Mouse (Mus musculus): ENCODE data around the gene Zswim5. TPM values are rescaled to one million over a fixed set of nuclear protein-coding genes. Genes with fewer than 3 reads are reported as not detected.
A peak's percentile ranks its signal among the peaks of the same experiment; 100 is the strongest.

Gene Zswim5
- polyA plus RNA-seq, 1 experiment from 2014 or later: 9.5 TPM

GRCm38 (mm10) chr4:116928006-116928651 is 51.0 kb downstream of the Zswim5 start:
- 35% methylated on average over 4 of the region's 4 CpGs for WGBS
- H3K4me2 ChIP-seq (replicated peaks): no peak overlapping the region
- H3K9ac ChIP-seq (replicated peaks): no peak overlapping the region
- ATAC-seq (replicated peaks): no peak
- H3K27me3 ChIP-seq: no peaks in the 10 kb centered on the region
- no peak overlapping the region for H3K27ac ChIP-seq (replicated peaks)
- H3K4me3 ChIP-seq: no peak overlapping the region
- H3K4me1 ChIP-seq: 0 out of 2 replicates have a peak, but pooled peaks cover 8% of the 10 kb centered on the region
- H3K36me3 ChIP-seq: no peaks in the 10 kb centered on the region
- no peaks in the 10 kb centered on the region for H3K9me3 ChIP-seq

GRCm38 (mm10) chr4:116939585-116939984 is 62.4 kb downstream of the Zswim5 start:
- Histone ChIP-seq H3K4me3 (no peak overlapping the region), H3K4me1 (peaks cover 22% of the 10 kb centered on the region), H3K9me3 (no peaks in the 10 kb centered on the region), H3K27ac (replicated peaks) (no peak overlapping the region), H3K36me3 (no peaks in the 10 kb centered on the region), H3K4me2 (replicated peaks) (no peak overlapping the region), H3K9ac (replicated peaks) (no peak overlapping the region), H3K27me3 (no peaks in the 10 kb centered on the region)
- ATAC-seq (replicated peaks): no peak
- 17% methylated on average over 4 of the region's 4 CpGs for WGBS

- no peak overlapping the region for H3K9ac ChIP-seq (replicated peaks)
- H3K4me2 ChIP-seq (replicated peaks): no peak overlapping the region
- WGBS: 43% methylated on average over 2 of the region's 2 CpGs
- peak overlapping the region; percentile 48; the same call in 1 of the 2 replicates for H3K27ac ChIP-seq (replicated peaks)
- H3K4me3 ChIP-seq: no peak overlapping the region
- ATAC-seq (replicated peaks): no peak
- no peaks in the 10 kb centered on the region for H3K9me3 ChIP-seq
- no peaks in the 10 kb centered on the region for H3K27me3 ChIP-seq
- peaks cover 28% of the 10 kb centered on the region for H3K4me1 ChIP-seq
- H3K36me3 ChIP-seq: no peaks in the 10 kb centered on the region
These were observed 65.5 kb downstream of the Zswim5 start for GRCm38 (mm10) chr4:116942695-116943094.

- H3K4me3 ChIP-seq: no peak overlapping the region
- H3K9ac ChIP-seq (replicated peaks): no peak overlapping the region
- H3K36me3 ChIP-seq: no peaks in the 10 kb centered on the region
- no peaks in the 10 kb centered on the region for H3K27me3 ChIP-seq
- H3K9me3 ChIP-seq: no peaks in the 10 kb centered on the region
- H3K4me1 ChIP-seq: peaks cover 28% of the 10 kb centered on the region
- WGBS: 4% methylated on average over 5 of the region's 5 CpGs
- H3K4me2 ChIP-seq (replicated peaks): no peak overlapping the region
- peak overlapping the region; percentile 59 for H3K27ac ChIP-seq (replicated peaks)
- ATAC-seq (replicated peaks): no peak
These were observed 66.9 kb downstream of the Zswim5 start for GRCm38 (mm10) chr4:116944055-116944454.

- Histone ChIP-seq H3K9me3 (no peaks in the 10 kb centered on the region), H3K4me2 (replicated peaks) (no peak overlapping the region), H3K9ac (replicated peaks) (no peak overlapping the region), H3K36me3 (0 out of 2 replicates have a peak, but pooled peaks cover 2% of the 10 kb centered on the region), H3K4me3 (no peak overlapping the region), H3K4me1 (no peaks in the 10 kb centered on the region), H3K27me3 (no peaks in the 10 kb centered on the region), H3K27ac (replicated peaks) (no peak overlapping the region)
- ATAC-seq (replicated peaks): no peak
- 55% methylated on average over 1 of the region's 1 CpGs for WGBS
These were observed 74.5 kb downstream of the Zswim5 start for GRCm38 (mm10) chr4:116951642-116952041.

GRCm38 (mm10) chr4:116954951-116955350 is 77.8 kb downstream of the Zswim5 start:
- Histone ChIP-seq H3K9me3 (no peaks in the 10 kb centered on the region), H3K4me2 (replicated peaks) (no peak overlapping the region), H3K9ac (replicated peaks) (no peak overlapping the region), H3K36me3 (0 out of 2 replicates have a peak, but pooled peaks cover 4% of the 10 kb centered on the region), H3K4me3 (no peak overlapping the region), H3K27ac (replicated peaks) (no peak overlapping the region), H3K4me1 (no peaks in the 10 kb centered on the region), H3K27me3 (no peaks in the 10 kb centered on the region)
- no peak for ATAC-seq (replicated peaks)
- WGBS: 87% methylated on average over 7 of the region's 7 CpGs

- peaks cover 67% of the 10 kb centered on the region for H3K36me3 ChIP-seq
- no peaks in the 10 kb centered on the region for H3K9me3 ChIP-seq
- H3K4me3 ChIP-seq: no peak overlapping the region
- H3K9ac ChIP-seq (replicated peaks): no peak overlapping the region
- WGBS: 72% methylated on average over 2 of the region's 2 CpGs
- no peaks in the 10 kb centered on the region for H3K4me1 ChIP-seq
- no peak overlapping the region for H3K27ac ChIP-seq (replicated peaks)
- no peak overlapping the region for H3K4me2 ChIP-seq (replicated peaks)
- H3K27me3 ChIP-seq: no peaks in the 10 kb centered on the region
- ATAC-seq (replicated peaks): no peak
These were observed 99.3 kb downstream of the Zswim5 start for GRCm38 (mm10) chr4:116976503-116976902.

GRCm38 (mm10) chr4:116985681-116986080 is 108.5 kb downstream of the Zswim5 start:
- H3K9ac ChIP-seq (replicated peaks): no peak overlapping the region
- 91% methylated on average over 7 of the region's 7 CpGs for WGBS
- no peaks in the 10 kb centered on the region for H3K9me3 ChIP-seq
- H3K27me3 ChIP-seq: no peaks in the 10 kb centered on the region
- H3K4me2 ChIP-seq (replicated peaks): no peak overlapping the region
- H3K36me3 ChIP-seq: peaks cover 65% of the 10 kb centered on the region
- H3K27ac ChIP-seq (replicated peaks): no peak overlapping the region
- 0 out of 2 replicates have a peak, but pooled peaks cover 2% of the 10 kb centered on the region for H3K4me1 ChIP-seq
- no peak overlapping the region for H3K4me3 ChIP-seq
- no peak for ATAC-seq (replicated peaks)

GRCm38 (mm10) chr4:116986400-116987121 is 109.4 kb downstream of the Zswim5 start:
- Histone ChIP-seq H3K36me3 (peaks cover 57% of the 10 kb centered on the region), H3K27ac (replicated peaks) (0 out of 2 replicates have a peak overlapping the region, but pooled peaks have one; percentile 2), H3K4me3 (no peak overlapping the region), H3K9me3 (no peaks in the 10 kb centered on the region), H3K4me1 (0 out of 2 replicates have a peak, but pooled peaks cover 4% of the 10 kb centered on the region), H3K9ac (replicated peaks) (no peak overlapping the region), H3K4me2 (replicated peaks) (no peak overlapping the region), H3K27me3 (no peaks in the 10 kb centered on the region)
- WGBS: 59% methylated on average over 17 of the region's 17 CpGs
- peak; percentile 80 for ATAC-seq (replicated peaks)

- H3K9me3 ChIP-seq: no peaks in the 10 kb centered on the region
- ATAC-seq (replicated peaks): no peak
- H3K27ac ChIP-seq (replicated peaks): no peak overlapping the region; the same call in 1 of the 2 replicates
- 0 out of 2 replicates have a peak, but pooled peaks cover 4% of the 10 kb centered on the region for H3K4me1 ChIP-seq
- no peak overlapping the region for H3K4me3 ChIP-seq
- H3K36me3 ChIP-seq: peaks cover 51% of the 10 kb centered on the region
- H3K4me2 ChIP-seq (replicated peaks): no peak overlapping the region
- H3K9ac ChIP-seq (replicated peaks): no peak overlapping the region
- WGBS: 59% methylated on average over 5 of the region's 5 CpGs
- H3K27me3 ChIP-seq: no peaks in the 10 kb centered on the region
These were observed 109.9 kb downstream of the Zswim5 start for GRCm38 (mm10) chr4:116987122-116987456.

- Histone ChIP-seq H3K4me1 (peaks cover 18% of the 10 kb centered on the region), H3K4me3 (no peak overlapping the region), H3K4me2 (replicated peaks) (no peak overlapping the region), H3K9me3 (no peaks in the 10 kb centered on the region), H3K36me3 (peaks cover 42% of the 10 kb centered on the region), H3K27ac (replicated peaks) (no peak overlapping the region), H3K27me3 (no peaks in the 10 kb centered on the region), H3K9ac (replicated peaks) (no peak overlapping the region)
- WGBS: 53% methylated on average over 6 of the region's 6 CpGs
- ATAC-seq (replicated peaks): no peak
These were observed 112.6 kb downstream of the Zswim5 start for GRCm38 (mm10) chr4:116989731-116990130.

- 9% methylated on average over 7 of the region's 7 CpGs for WGBS
- H3K4me2 ChIP-seq (replicated peaks): no peak overlapping the region
- peaks cover 29% of the 10 kb centered on the region for H3K4me1 ChIP-seq
- H3K36me3 ChIP-seq: peaks cover 30% of the 10 kb centered on the region
- H3K9me3 ChIP-seq: no peaks in the 10 kb centered on the region
- H3K27me3 ChIP-seq: no peaks in the 10 kb centered on the region
- H3K9ac ChIP-seq (replicated peaks): 0 out of 2 replicates have a peak overlapping the region, but pooled peaks have one; percentile 1
- no peak overlapping the region for H3K4me3 ChIP-seq
- no peak for ATAC-seq (replicated peaks)
- no peak overlapping the region; the same call in 1 of the 2 replicates for H3K27ac ChIP-seq (replicated peaks)
These were observed 114.2 kb downstream of the Zswim5 start for GRCm38 (mm10) chr4:116991366-116991765.

Data from forebrain, embryonic 15.5 days (tissue).